Mouse (Mus musculus): ENCODE measurements at regions not wholly inside any gene's neighbourhood (a gene's known extent, or its start where the extent isn't known, plus 50 kb on each side); places are given as distances from the start of the nearest gene placed in this dataset.

DNA sequence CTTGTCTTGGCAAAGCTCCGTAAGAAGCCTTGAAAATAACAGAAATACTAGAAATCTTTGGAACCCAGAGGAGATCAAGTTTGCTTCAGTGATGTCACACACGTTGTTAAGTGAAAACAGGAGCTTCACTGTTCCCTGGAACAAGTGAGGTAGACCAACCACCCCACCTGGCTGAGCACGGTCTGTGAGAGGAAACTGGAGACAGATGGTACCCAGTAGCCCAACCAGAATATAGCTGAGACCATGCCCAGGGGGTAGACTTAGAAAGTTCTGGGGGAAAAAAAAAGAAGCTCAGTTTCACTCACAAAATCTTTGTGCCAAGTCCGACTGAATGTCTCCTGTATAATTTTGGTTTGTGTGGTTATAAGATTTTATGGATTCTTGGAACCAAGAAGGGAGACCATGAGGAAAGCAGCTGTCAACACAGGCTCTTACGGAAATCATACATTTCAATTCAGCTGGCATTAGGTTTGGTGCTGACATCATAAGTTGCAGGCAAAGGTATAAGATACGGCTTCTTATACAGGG, 332.4 kb upstream of the Pbx1 start:
- TF ChIP-seq CTCF (IDR thresholded peaks at IDR 0.05; ENCODE audit: control insufficient read depth, insufficient read depth, insufficient read length) (no peak), MYOG (IDR thresholded peaks at IDR 0.05; ENCODE audit: control insufficient read depth, extremely low read depth, insufficient read length) (no peak), FOSL1 (IDR thresholded peaks at IDR 0.05; ENCODE audit: insufficient read depth, low read length, poor library complexity, severe bottlenecking) (no peak), USF1 (IDR thresholded peaks at IDR 0.05; ENCODE audit: low read depth) (no peak), MYOD1 (IDR thresholded peaks at IDR 0.05; ENCODE audit: control insufficient read depth, insufficient read length, low read depth) (no peak), MAX (IDR thresholded peaks at IDR 0.05) (no peak)
